Mouse (Mus musculus) spleen, adult 12 weeks (tissue): Measurements from ENCODE around the gene Rhbdl1.
A peak's percentile ranks its signal among the peaks of the same experiment; 100 is the strongest.

Experiments used
- DNase-seq: peaks from one replicate; pipeline ENCODE4 v3.0.0; 2022; ENCODE audit warnings: low spot score

Rhbdl1 gene

DNA sequence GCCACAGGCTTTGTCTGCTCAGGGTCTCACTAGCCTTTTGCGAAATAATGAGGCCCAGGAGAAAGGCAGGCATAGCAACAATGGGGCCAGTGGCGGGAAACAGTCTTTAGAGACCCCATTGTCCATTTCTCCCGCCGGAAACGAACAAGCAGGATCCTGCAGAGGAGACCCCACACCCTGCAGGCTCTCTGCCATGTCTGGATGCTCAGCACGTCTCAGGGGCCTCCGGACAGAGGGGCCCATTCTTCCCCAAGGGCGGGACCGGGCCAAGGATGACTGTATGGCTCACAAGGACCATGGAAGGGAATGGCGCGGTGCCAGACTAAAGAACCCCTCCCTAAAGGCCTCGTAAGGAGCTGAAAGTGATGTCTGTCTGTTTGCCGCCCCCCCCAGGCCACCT lies 42.9 kb downstream of the Rhbdl1 start:
- no peak for DNase-seq

DNA sequence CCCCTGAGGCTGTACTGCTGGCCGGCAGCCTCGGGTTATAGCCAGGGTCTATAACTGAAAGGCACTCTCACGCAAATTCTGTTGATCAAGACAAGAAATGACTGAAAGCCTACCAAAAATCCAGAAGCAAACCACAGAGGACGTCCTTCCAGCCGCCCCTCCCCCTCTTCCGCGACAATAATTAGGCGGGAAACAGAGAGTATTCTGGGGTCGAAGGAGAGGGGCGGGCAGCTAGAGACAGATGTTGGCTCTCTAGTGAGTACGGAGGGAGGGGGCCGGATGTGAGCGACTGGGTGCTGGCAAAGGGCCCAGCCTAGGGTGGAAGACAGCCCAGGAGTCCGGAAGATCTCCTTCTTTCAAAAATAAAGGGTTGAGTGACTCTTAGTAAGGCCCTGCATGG lies 44.5 kb downstream of the Rhbdl1 start, which contains the start of gene Fam173a:
Gene Fam173a, minus strand, starts transcription at position 287 of the 400 bp plus-strand sequence.
- DNase-seq = peak; percentile 54

DNA sequence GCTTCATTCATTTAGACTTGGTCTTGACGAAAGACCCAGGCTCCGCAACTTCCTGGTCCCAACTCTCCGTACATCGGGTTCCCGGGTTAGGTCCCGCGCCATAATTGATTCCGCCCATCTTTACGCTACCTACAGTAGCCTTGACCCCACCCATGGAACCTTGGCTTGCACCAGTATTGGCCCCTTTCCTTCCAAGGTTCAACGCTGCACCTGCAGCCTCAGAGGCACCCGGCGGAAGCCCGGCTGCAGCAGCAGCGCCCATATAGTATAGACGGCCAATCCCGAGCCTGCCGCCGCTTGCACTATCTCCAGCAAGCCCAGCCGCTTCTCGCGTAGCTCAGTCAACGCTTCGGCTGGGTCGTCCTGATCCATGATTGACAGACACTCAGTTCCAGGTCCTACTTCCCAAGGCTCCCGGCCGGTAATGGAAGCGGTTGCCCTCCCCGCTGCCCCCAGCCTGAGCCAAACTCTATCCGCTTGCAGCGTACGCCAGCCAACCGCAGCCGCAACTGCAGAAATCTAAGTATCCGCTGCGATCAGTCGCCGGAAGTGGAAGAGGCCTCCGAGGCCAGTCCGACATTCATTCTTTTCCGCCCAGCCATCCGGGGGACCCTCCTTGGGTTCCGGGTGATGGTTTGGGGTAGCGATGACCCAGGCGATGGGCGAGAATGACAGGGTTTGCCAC lies 45.1 kb downstream of the Rhbdl1 start:
- peak; percentile 78 for DNase-seq

- DNase-seq = no peak
These were observed 45.7 kb downstream of the Rhbdl1 start for GRCm38 (mm10) chr17:25791320-25791842.

DNA sequence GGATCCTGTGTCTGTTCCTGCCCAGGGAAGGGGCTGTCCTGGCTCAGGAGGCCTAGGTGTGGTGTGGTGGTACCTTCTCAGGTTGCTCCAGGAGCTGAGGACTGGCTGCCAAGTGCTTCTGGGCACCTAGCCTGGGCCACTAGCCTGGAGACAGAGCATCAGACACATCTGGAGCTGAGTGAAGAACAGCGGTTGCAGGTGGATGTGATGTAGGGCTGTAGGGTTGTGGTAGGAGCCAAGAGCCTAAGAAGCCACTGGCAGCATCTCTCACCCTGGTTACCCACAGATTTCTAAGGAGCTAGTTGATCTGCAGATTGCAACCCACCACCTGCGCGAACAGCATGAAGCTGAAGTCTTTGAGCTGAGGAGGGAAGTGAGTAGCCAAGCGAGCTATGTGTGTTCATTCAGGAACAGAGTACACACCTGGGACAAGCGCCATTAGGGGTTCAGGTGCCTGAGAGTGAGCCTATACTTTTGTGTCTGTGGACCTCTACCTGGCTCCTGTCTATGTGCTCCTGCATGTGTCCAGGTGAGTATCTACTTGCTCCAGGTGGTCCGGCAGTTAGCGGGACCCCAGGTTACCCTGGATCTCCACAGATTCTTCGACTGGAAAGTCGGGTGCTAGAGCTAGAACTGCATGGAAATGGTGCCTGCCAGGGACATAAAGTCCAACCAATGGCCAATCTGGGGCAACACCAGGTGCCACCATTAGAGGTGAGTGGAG lies 50.2 kb downstream of the Rhbdl1 start:
- no peak for DNase-seq

DNA sequence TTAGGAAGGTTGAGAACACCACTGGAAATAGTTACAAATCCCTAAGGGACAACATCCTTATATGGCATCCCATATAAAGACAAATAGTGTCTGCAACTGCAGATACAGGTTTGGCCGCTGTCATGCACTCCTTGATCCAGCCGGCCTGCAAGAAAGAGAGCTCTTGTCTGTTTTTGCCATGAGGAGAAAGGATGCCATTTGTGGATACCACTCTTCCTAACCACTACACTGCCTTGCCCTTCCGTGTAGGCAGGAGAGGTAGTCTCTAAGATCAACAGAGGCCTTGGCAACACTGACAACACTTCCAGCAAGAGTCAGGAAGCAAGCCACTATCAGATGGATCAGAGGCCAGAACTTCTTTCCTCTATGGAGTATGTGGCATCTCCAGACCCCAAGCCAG lies 50.8 kb downstream of the Rhbdl1 start, which contains the start of gene Ccdc78:
Gene Ccdc78, plus strand, starts transcription at position 301 of the 400 bp plus-strand sequence.
- no peak for DNase-seq

- peak; percentile 91 for DNase-seq
These were observed 51.8 kb downstream of the Rhbdl1 start, which contains the start of gene Haghl for GRCm38 (mm10) chr17:25785281-25785745. Gene Haghl (minus strand): TSS chr17:25785673.
